Mouse (Mus musculus) cerebellum, adult 11-12 months (tissue): ENCODE measurements around the gene Mapk8.
A peak's percentile ranks its signal among the peaks of the same experiment; 100 is the strongest.

Source experiments
- DNase-seq: peaks from one replicate; pipeline ENCODE4 v3.0.0; 2022

The Mapk8 gene

DNA sequence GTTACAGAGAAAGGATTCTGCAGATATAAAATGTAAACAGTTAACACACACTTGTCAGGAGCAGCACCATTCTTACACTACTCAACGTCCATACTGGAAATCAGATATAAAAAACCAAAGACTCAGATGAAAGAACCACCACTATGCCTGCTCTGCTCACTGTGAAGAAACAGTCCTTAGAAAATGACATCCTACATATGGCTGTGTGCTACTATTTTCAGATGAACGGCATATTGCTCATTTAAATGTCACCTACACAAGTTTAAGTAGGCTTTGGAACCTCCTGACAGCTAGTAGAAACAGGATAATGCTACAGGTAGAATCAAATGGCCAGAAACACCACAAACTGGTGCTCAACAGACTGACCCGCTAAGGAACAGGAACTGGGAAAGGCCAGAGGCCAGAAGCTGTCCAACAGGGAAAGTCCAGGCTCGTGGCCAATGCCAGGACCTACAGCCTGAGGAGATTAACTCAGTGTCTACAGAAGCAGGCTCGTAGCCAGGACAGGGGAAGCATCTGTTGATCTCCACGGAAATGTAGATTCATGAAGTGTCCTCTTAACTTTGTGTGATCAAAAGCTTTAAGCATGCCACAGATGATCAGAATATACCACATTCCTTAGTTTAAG is 66.0 kb downstream of the Mapk8 start:
- peak; percentile 70 for DNase-seq

DNA sequence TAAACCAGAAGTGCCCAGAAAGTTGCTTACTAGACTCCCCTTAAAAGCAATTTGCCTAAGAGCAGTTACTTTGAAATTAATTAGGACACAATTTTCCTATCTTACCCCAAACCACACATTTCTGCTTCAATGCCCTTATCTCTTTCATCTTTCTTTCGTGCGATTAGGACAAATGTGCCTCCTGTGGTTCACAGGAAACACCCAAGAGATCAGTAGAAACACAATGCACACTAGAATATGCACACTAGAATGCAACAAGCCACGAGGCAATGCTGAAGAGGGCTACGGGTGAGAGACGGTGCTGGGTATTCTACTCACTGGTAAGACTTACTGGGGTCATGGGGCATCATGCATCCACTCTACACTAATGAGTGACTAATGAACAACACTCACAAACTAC is 68.2 kb downstream of the Mapk8 start:
- DNase-seq: no peak

DNA sequence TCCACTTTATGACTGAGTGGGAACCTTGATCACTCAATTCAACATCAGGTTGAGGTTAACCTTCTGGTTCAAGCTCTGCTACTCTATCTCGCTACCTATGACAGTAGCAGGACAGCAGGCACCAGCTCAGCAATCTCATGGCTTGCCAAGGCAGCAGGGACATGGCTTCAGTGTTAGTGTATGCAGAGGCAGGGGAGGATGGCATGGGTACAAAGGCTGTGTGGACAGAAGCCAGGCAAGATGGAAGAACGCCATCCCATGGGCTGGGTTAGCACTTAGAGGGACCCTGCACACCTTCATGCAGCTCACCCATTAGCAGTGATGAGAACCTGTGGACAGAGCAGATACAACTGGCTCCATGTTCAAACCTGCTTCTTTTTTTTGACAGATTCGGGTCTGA is 69.7 kb downstream of the Mapk8 start:
- no peak for DNase-seq

DNA sequence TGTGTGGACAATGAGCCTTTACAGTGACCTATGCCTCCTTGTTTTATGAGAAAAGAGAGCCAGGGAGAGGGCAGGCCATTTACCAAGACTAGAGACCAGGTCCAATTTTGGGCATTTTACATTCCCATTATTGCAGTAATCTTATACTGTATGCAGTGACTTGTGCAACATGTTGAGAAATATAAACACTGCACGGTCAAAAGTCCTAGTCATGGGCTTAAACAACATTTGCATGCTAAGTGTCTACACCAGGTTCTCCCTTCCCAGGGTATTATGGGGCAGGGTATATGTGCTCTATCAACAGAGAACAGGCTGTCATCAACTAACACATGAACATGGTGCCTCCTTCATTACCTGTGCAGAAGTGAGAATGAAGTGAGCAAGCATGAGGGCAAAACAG is 72.9 kb downstream of the Mapk8 start:
- no peak for DNase-seq

DNA sequence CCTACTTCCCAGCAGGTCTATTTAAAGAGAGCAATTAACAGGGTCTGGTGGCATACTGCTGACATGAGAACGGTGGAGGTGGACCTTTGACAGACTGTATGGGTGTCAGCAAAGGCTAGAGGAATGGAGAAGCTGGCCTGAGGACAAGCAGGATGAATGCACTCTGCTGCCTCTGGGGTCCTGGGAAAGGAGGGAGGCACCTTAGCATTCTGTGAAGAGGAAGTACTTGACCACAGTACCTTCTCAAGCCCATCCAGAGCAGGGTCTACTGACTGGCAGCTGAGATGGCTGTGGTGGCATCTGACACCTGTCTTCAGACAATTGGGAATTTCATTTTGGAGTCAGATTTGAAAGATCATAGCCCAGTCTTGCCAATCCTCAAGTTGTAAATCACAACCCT is 73.7 kb downstream of the Mapk8 start:
- DNase-seq: no peak

- DNase-seq: peak; percentile 71
These were observed 75.7 kb downstream of the Mapk8 start for GRCm38 (mm10) chr14:33371248-33371647.

GRCm38 (mm10) chr14:33370056-33370455 is 76.9 kb downstream of the Mapk8 start:
- DNase-seq: peak; percentile 38

DNA sequence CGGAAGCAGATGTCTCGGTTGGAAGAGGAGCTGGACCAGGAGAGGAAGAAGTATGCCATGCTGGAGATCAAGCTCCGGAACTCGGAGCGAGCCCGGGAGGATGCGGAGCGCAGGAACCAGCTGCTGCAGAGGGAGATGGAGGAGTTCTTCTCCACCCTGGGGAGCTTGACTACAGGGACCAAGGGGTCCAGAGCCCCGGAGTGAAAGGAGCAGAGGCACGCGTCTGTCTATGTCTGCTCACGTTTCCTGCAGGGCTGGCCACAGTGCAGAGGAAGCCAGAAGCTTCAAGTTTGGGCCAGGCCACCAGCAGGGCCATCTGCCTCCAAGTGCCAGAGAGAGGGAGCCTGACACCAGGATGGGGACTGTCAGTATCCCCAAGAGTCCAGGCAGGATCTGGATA is 77.6 kb downstream of the Mapk8 start:
- peak; percentile 56 for DNase-seq

- no peak for DNase-seq
These were observed 79.8 kb downstream of the Mapk8 start for GRCm38 (mm10) chr14:33366891-33367777.

DNA sequence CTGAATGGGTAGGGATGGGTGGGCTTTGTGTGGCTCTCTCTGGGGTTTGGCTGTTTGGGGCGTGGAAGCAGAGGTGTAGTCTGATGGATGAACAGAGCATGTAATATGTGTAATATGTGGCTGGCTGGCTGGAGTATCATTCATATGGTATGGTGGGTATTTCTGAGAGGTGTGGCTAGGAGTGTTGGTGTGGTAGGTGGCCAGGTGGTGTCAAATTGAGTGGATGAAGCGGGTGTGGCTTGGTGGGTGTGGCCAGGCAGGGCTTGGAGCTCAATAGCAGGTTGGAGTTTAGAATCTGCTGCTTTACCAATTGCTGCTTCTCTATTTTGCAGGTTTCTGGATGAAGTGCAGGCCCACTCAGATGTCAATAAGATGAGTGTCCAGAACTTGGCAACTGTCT is 82.9 kb downstream of the Mapk8 start:
- DNase-seq: no peak

GRCm38 (mm10) chr14:33363611-33364010 is 83.3 kb downstream of the Mapk8 start:
- DNase-seq: no peak

GRCm38 (mm10) chr14:33362807-33363206 is 84.2 kb downstream of the Mapk8 start:
- DNase-seq: no peak

DNA sequence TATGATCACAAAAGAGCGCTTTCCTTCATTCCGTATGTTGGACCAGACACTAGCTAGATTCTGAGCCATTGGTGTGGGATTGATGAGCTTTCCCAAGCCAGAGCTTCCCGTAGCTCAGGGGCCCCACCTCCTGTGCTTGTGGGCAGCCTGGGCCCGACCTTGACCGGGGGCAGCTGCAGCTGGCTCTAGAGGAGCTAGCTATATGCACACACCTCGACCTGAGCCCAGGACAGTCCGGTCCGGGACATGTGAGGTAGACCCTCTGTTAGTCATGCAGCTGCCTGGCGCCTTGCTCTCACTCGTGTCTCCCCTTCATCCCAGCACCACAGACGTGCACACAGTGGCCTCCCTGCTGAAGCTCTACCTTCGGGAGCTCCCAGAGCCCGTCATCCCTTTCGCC is 84.8 kb downstream of the Mapk8 start:
- no peak for DNase-seq

DNA sequence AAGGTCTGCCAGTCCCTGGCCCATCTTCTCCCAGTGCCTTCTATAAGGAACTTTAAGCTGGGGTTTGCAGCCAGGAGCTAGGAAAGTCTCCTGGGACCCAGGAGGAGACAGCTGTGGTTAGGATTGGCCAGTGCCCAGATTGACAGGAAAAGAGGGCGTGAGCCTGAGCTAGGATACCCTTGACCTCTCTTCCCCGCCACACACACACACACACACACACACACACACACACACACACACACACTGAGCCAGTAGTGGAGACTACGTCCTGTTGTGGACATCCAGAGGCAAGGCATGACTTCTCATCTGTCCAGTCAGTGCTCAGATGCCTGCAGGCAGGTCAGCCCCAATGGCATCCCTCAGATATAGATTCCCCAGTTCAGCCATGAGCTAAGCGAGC is 85.4 kb downstream of the Mapk8 start:
- no peak for DNase-seq

- no peak for DNase-seq
These were observed 88.1 kb downstream of the Mapk8 start for GRCm38 (mm10) chr14:33358891-33359290.

GRCm38 (mm10) chr14:33357600-33358368 is 89.2 kb downstream of the Mapk8 start:
- no peak for DNase-seq

DNA sequence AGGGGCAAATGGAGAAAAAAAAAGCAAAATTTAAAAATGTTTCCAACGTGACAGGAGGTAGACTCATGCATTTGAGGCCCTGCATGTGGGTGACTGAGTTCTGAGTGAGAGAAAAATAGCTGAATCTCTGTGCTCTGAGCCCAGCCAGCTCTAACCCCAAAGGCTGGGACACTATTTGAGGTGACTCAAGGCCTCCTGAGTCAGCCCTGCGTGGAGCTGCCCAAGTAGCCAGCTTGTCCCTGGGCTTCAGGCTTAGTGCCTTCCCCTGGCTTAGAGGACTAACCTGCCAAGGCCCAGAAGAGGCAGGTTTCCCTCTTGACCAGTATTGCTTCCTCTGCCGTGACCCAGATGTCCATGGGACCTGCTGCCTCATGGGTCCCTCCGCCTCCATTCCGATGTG is 91.7 kb downstream of the Mapk8 start:
- DNase-seq: no peak

DNA sequence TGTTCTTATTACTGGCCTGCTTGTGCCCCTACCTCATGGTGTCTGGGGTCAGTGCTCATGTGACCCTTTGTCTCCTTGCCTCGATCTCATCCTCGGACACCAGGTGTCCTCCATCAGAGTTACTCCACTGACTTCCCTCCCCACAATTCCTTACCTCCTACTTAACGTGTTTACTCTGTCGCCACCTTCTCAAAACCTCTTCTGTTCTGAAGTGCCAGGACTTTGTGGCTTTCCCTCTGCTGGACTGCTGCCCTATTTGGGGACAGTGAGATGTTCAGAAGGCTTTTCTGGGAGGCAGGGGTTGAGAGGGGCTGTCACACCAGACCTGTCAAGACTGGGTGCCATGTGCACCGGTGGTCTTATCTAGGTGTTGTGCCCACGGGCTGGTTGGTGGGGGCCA is 94.1 kb downstream of the Mapk8 start:
- no peak for DNase-seq

DNA sequence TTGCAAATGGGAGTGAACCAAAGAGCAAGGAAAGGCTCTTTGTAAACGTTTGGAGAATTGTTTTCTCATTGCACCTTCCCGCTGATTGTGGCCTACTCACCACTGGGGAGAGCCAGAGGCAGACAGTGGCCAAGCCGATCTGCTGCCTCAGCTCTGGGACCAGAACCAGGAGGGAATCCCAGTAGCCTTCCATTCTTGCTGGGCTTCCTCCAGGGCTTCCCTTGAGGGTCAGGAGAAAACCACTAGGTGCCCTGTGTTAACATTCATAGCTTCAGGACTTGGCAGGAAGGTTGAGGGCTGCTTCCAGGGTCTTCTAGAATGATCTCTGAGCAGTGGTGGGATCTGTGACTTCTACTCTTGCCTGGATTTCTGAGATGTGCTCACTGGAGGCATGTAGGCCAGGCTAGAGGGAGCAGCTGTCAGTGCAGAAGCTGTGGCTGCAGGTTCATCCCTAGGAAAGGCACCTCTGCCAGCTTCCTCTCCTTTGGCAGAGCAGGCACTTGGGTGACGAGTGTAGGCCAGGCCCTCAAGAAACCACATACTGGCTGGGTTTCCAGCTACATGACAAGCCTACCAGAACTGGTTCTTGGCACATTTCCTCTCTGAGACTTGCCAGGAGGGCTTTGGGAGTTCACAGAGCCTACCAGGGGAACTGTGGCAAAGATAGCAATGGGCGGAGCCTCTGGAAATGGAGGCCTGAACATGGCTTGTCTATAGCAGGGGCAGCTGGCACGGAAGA is 94.8 kb downstream of the Mapk8 start:
- DNase-seq: no peak

DNA sequence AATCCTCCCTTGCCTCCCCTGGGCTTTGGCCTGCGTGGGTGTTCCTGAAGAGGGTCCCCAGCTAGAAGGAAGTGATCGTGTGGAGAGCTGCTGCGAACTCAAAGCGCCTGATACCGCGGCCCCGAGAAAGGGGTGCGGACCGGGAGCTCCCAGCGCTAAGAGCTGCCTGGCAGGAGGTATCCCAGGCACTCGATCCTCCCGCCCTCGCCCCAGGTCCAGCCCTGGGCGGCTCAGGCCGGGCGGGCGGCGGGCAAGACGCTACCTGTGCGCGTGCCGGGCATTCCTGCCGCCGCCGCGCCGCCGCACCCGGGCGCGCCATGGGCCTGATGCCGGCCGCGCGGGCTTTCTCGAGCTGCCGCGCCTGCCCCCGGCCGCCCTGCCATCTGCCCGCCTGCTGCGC is 95.9 kb downstream of the Mapk8 start:
- no peak for DNase-seq

DNA sequence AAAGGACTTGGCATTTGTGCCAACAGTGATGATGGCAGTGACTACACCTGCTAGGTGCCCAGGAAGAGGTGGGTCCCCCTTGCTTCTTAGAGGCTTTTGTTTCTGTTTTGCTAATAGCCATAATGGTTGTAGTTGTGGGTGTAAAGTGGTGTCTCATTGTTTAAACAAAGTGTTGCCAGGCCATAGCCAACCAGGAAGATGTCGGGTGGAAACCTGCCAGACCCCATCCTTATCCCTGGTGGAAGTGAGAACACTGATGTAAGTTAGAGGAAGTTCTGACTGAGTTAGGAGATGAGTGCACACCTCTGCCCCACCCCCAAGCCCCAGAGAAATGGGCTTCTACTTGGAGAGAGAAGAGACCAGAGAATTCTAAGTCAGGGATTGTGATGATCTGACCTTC is 98.8 kb downstream of the Mapk8 start:
- no peak for DNase-seq

GRCm38 (mm10) chr14:33347738-33348137 is 99.2 kb downstream of the Mapk8 start:
- DNase-seq: no peak

DNA sequence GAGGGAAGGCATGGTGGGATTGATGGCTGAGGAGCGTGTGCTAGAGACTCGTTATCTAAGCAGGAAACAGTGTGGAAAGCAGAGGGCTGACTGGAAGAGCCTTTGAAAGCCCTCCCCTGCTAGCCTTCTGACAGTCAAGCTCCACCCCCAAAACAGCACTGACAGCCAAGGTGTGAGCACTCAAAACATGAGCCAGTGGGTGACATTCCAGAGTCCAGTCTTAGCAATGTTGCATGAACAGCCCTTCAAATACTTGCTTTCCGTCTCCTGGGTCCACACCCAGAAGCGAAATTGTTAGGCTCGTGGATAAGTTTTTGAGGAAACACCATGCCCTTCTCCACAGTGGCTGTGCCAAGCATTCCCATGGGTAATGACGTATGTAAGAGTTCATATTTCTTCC is 100.4 kb downstream of the Mapk8 start:
- no peak for DNase-seq
